Mouse (Mus musculus) left cerebral cortex, postnatal 10 days (tissue): ENCODE measurements at regions not wholly inside any gene's neighbourhood (a gene's known extent, or its start where the extent isn't known, plus 50 kb on each side); places are given as distances from the start of the nearest gene placed in this dataset.

Source experiments
- DNase-seq, 2 experiments: peaks; one replicate each; pipeline ENCODE4 v3.0.0; 2021 to 2022; ENCODE audit warnings: low spot score in 2 of 2, mixed read lengths in 1 of 2; ENCODE audit errors: extremely low spot score in 1 of 2
- intact Hi-C: fragments of 180-260 bp; cut with DNase I; formaldehyde crosslinking; loops from one replicate; pipeline ENCODE4 v1.15.1; 2025

- intact Hi-C loops = loop anchor here (5.0 to 10.0 kb wide), 2 partner anchors 473 to 765 kb away; no protein-coding TSS in a partner anchor
- DNase-seq = peak; percentile 15 to 63
Observed at GRCm38 (mm10) chr15:26469901-26470383, 161.1 kb downstream of the March11 start.

GRCm38 (mm10) chr15:26487378-26487777 is 178.5 kb downstream of the March11 start:
- DNase-seq = no peak
- intact Hi-C loops = no loop called here
